Mouse (Mus musculus) kidney, adult 2 months (tissue): ENCODE results near the gene Olfr435.
A peak's percentile ranks its signal among the peaks of the same experiment; 100 is the strongest.

Experiments used
- CTCF ChIP-seq: fragments of 200-500 bp; conservative IDR thresholded peaks from 2 replicates; pipeline ENCODE4 v1.5.1; 2011; ENCODE audit warnings: low read depth, mild to moderate bottlenecking, control low read depth, low read length, moderate library complexity, mixed read lengths; ENCODE audit not compliant: insufficient read depth, insufficient read length
- POLR2A ChIP-seq: fragments of 200-500 bp; IDR thresholded peaks from one replicate; pipeline ENCODE4 v1.6.1; 2011; ENCODE audit warnings: low read depth, low read length, control low read depth

DNA sequence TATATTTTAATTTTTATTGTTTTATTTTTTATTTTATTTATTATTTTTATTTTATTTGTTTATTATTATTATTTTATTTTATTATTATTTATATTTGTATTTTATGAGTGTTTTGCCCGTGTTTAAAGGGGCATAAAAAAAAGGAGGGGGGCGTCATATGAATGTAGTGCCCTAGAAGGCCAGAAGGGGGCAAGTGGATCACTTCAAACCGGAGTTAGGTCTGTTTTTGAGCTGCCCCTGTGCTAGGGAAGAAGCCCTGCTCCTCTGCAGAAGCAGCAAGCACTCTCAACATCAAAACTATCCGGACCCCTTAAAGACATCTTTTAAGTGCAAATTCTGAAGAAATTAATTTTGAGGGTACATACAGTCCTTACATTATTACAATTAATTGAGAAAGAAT is 45.1 kb downstream of the Olfr435 start:
- TF ChIP-seq CTCF: peak; percentile 32; the same call in 1 of the 2 replicates
- no peak for TF ChIP-seq POLR2A
